Mouse (Mus musculus) neutrophil, adult 59 days (primary cell): Measurements from ENCODE around the gene Hist1h2bq. TPM values are rescaled to one million over a fixed set of nuclear protein-coding genes. Genes with fewer than 3 reads are reported as not detected.

Source experiments
- total RNA-seq, 2 experiments: library from RNA; stranded (reverse); gene quantifications; 1 replicate in 1 of 2; 2 replicates in 1 of 2; pipeline ENCODE4 v1.2.4; 2023

Hist1h2bq gene
- total RNA-seq = 1,000 to 10,000 TPM; 1,192 to 1,249 TPM

GRCm38 (mm10) chr13:21810073-21810472 lies at the start of gene Hist1h2bq, which contains the start of gene Hist1h2ao:
Gene Hist1h2bq (minus strand): TSS chr13:21810197.
Gene Hist1h2ao (plus strand): TSS chr13:21810465.

GRCm38 (mm10) chr13:21833461-21833860 lies 23.5 kb upstream of the Hist1h2bq start, which contains the start of the genes Hist1h2ap and Hist1h2br:
Gene Hist1h2ap (minus strand): TSS chr13:21833507.
Gene Hist1h2br (plus strand): TSS chr13:21833743.

GRCm38 (mm10) chr13:21831418-21832394 lies 21.7 kb upstream of the Hist1h2bq start, which contains the start of gene Hist1h4n:
Gene Hist1h4n (minus strand): TSS chr13:21832196.

GRCm38 (mm10) chr13:21811539-21811938 lies 1.5 kb upstream of the Hist1h2bq start, which contains the start of gene Hist1h4m:
Gene Hist1h4m (plus strand): TSS chr13:21811746.

GRCm38 (mm10) chr13:21786899-21787629 lies 22.9 kb downstream of the Hist1h2bq start, which contains the start of the genes Hist1h2an and Hist1h2bp:
Gene Hist1h2an (minus strand): TSS chr13:21787218.
Gene Hist1h2bp (plus strand): TSS chr13:21787461.

GRCm38 (mm10) chr13:21783255-21783617 lies 26.8 kb downstream of the Hist1h2bq start, which contains the start of gene Hist1h3i:
Gene Hist1h3i (minus strand): TSS chr13:21783370.

GRCm38 (mm10) chr13:21779767-21780731 lies 29.9 kb downstream of the Hist1h2bq start, which contains the start of gene Hist1h1b:
Gene Hist1h1b (minus strand): TSS chr13:21780625.

Other genes starting within 250 kb of the Hist1h2bq start
- gene Olfr1364, start 228.4 kb downstream of the Hist1h2bq start, total RNA-seq = not detected
- gene Olfr1362, start 196.2 kb downstream of the Hist1h2bq start, total RNA-seq = not detected
- not detected for gene Olfr11, start 167.7 kb downstream of the Hist1h2bq start, total RNA-seq
- not detected for gene Olfr1361, start 146.8 kb downstream of the Hist1h2bq start, total RNA-seq
- gene Olfr1360, start 132.8 kb downstream of the Hist1h2bq start, total RNA-seq = not detected
- not detected for gene Olfr1359, start 112.1 kb downstream of the Hist1h2bq start, total RNA-seq
- gene Hist1h2bl, start 94.1 kb downstream of the Hist1h2bq start, total RNA-seq = 1,000 to 10,000 TPM; 1,007 to 1,037 TPM
- gene Hist1h2ai, start 93.8 kb downstream of the Hist1h2bq start, total RNA-seq = 100 to 1,000 TPM; 322 to 368 TPM
- 1,000 to 10,000 TPM; 1,636 to 1,682 TPM for gene Hist1h3h, start 92.5 kb downstream of the Hist1h2bq start, total RNA-seq
- gene Hist1h2bm, start 88.2 kb downstream of the Hist1h2bq start, total RNA-seq = 100 to 1,000 TPM; 245 to 302 TPM
- 100 to 1,000 TPM; 162 to 165 TPM for gene Hist1h4j, start 75.1 kb downstream of the Hist1h2bq start, total RNA-seq
- gene Hist1h4k, start 59.7 kb downstream of the Hist1h2bq start, total RNA-seq = 1,000 to 10,000 TPM; 2,386 to 2,430 TPM
- gene Hist1h2ak, start 56.4 kb downstream of the Hist1h2bq start, total RNA-seq = 100 to 1,000 TPM; 426 to 441 TPM
- 100 to 1,000 TPM; 695 to 749 TPM for gene Hist1h2bn, start 56.1 kb downstream of the Hist1h2bq start, total RNA-seq
- gene Hist1h1b, start 29.6 kb downstream of the Hist1h2bq start, total RNA-seq = 100 to 1,000 TPM; 583 to 676 TPM
- gene Hist1h3i, start 26.8 kb downstream of the Hist1h2bq start, total RNA-seq = 1,000 to 10,000 TPM; 1,324 to 1,491 TPM
- 100 to 1,000 TPM; 204 to 209 TPM for gene Hist1h2an, start 23.0 kb downstream of the Hist1h2bq start, total RNA-seq
- gene Hist1h2bp, start 22.7 kb downstream of the Hist1h2bq start, total RNA-seq = 100 to 1,000 TPM; 485 to 544 TPM
- 1,000 to 10,000 TPM; 2,019 to 2,366 TPM for gene Hist1h2ao, start 268 bp upstream of the Hist1h2bq start, total RNA-seq
- 1,000 to 10,000 TPM; 1,248 to 1,288 TPM for gene Hist1h4m, start 1.5 kb upstream of the Hist1h2bq start, total RNA-seq
- gene Hist1h4n, start 22.0 kb upstream of the Hist1h2bq start, total RNA-seq = 100 to 1,000 TPM; 891 to 923 TPM
- 100 to 1,000 TPM; 561 to 647 TPM for gene Hist1h2ap, start 23.3 kb upstream of the Hist1h2bq start, total RNA-seq
- gene Hist1h2br, start 23.5 kb upstream of the Hist1h2bq start, total RNA-seq = 1,000 to 10,000 TPM; 1,178 to 1,241 TPM
- gene Zfp184, start 134.9 kb upstream of the Hist1h2bq start, total RNA-seq = under 1 TPM; 0.69 to 0.84 TPM
- not detected for gene Pom121l2, start 171.0 kb upstream of the Hist1h2bq start, total RNA-seq
- 1 to 10 TPM; 2.3 to 2.7 TPM for gene Prss16, start 199.5 kb upstream of the Hist1h2bq start, total RNA-seq
- 100 to 1,000 TPM; 377 to 380 TPM for gene Hist1h2ah, start 225.4 kb upstream of the Hist1h2bq start, total RNA-seq
- gene Hist1h2bk, start 225.7 kb upstream of the Hist1h2bq start, total RNA-seq = 1,000 to 10,000 TPM; 1,315 to 1,407 TPM
- gene Hist1h4i, start 231.2 kb upstream of the Hist1h2bq start, total RNA-seq = 100 to 1,000 TPM; 483 to 504 TPM
- 1,000 to 10,000 TPM in 1 of 2 experiments, 100 to 1,000 TPM in 1; 911 to 1,015 TPM for gene Hist1h2ag, start 232.7 kb upstream of the Hist1h2bq start, total RNA-seq
- 1,000 to 10,000 TPM in 1 of 2 experiments, 100 to 1,000 TPM in 1; 957 to 1,065 TPM for gene Hist1h2bj, start 233.0 kb upstream of the Hist1h2bq start, total RNA-seq